Mouse (Mus musculus) CD4-positive, CD25-positive, alpha-beta regulatory T cell, adult 2 months (primary cell): ENCODE measurements around the gene Ptma.
"Not testable (repeated sequence)": the region's sequence is repeated elsewhere in the genome, so short reads cannot be mapped to it uniquely, and the experiment has no call there.

Experiments used
- DNase-seq: peaks from one replicate; pipeline ENCODE4 v3.0.0-alpha.2; 2012; ENCODE audit warnings: low read depth, low spot score

The Ptma gene

GRCm38 (mm10) chr1:86526116-86526788, at the start of gene Ptma:
TSS of gene Ptma (plus strand) at chr1:86526726.
- peak; percentile 99 for DNase-seq

GRCm38 (mm10) chr1:86477738-86478285, 48.7 kb upstream of the Ptma start:
- DNase-seq: no peak

- no peak for DNase-seq
Measured at GRCm38 (mm10) chr1:86479099-86479825, 47.3 kb upstream of the Ptma start.

GRCm38 (mm10) chr1:86480288-86480687, 46.2 kb upstream of the Ptma start:
- DNase-seq: no peak

- no peak for DNase-seq
Measured at GRCm38 (mm10) chr1:86480735-86481447, 45.6 kb upstream of the Ptma start.

GRCm38 (mm10) chr1:86481468-86481867, 45.1 kb upstream of the Ptma start:
- no peak for DNase-seq

- no peak for DNase-seq
Measured at GRCm38 (mm10) chr1:86482288-86482687, 44.2 kb upstream of the Ptma start.

GRCm38 (mm10) chr1:86482761-86483160, 43.8 kb upstream of the Ptma start:
- DNase-seq: no peak

- no peak for DNase-seq
Measured at GRCm38 (mm10) chr1:86485346-86485745, 41.2 kb upstream of the Ptma start.

- DNase-seq: not testable (repeated sequence)
Measured at GRCm38 (mm10) chr1:86485858-86486257, 40.7 kb upstream of the Ptma start.

GRCm38 (mm10) chr1:86486703-86487294, 39.7 kb upstream of the Ptma start:
- DNase-seq: no peak

GRCm38 (mm10) chr1:86487295-86487907, 39.1 kb upstream of the Ptma start:
- peak; percentile 99 for DNase-seq

GRCm38 (mm10) chr1:86487908-86488314, 38.6 kb upstream of the Ptma start:
- DNase-seq: no peak

GRCm38 (mm10) chr1:86488326-86488725, 38.2 kb upstream of the Ptma start:
- DNase-seq: peak; percentile 45

- DNase-seq: no peak
Measured at GRCm38 (mm10) chr1:86488774-86489173, 37.8 kb upstream of the Ptma start.

GRCm38 (mm10) chr1:86489901-86490300, 36.6 kb upstream of the Ptma start:
- DNase-seq: no peak

GRCm38 (mm10) chr1:86490697-86491096, 35.8 kb upstream of the Ptma start:
- DNase-seq: no peak

- DNase-seq: no peak
Measured at GRCm38 (mm10) chr1:86491533-86492094, 34.9 kb upstream of the Ptma start.

GRCm38 (mm10) chr1:86492095-86493070, 34.1 kb upstream of the Ptma start:
- no peak for DNase-seq

- DNase-seq: no peak
Measured at GRCm38 (mm10) chr1:86493783-86494182, 32.7 kb upstream of the Ptma start.
